Mouse (Mus musculus): ENCODE results near the gene Gzmf. TPM values are rescaled to one million over a fixed set of nuclear protein-coding genes. Genes with fewer than 3 reads are reported as not detected.

The Gzmf gene
- polyA plus RNA-seq (2017; shearing (Covaris generic)), result not detected

DNA sequence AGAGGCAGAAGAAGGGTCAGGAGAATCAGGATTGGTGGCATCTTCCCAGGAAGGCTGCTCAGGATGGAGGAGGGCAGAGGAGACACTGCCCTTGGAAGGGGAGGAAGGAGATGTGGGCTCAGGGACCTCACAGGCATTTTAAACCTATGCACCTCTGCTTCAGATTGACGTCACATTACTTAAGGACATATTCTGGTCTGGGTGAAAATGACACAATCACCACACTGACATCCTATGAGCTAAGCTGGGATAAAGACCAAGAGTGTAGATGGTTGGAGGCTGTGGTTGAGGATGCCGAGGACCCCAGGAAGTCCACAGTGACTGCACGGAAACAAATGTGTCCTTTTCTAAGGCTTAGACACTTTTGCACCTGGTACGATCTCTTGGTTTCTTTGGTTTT is at the start of gene Gzmf:
Gene Gzmf, minus strand, starts transcription at position 101 of the 400 bp plus-strand sequence.

DNA sequence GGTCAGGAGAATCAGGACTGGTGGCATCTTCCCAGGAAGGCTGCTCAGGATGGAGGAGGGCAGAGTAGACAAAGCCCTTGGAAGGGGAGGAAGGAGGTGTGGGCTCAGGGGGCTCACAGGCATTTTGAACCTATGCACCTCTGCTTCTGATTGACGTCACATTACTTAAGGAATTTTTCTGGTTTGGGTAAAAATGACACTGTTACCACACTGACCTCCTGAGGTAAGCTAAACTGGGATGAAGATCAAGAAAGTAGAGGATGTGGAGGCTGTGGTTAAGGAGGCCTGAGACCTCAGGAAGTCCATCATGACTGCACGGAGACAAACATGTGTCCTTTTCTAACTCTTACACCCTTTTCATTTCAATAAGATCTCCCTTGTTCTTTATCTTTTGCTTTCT is 23.3 kb upstream of the Gzmf start, which contains the start of gene Gzmc:
Gene Gzmc, minus strand, starts transcription at position 101 of the 400 bp plus-strand sequence.

DNA sequence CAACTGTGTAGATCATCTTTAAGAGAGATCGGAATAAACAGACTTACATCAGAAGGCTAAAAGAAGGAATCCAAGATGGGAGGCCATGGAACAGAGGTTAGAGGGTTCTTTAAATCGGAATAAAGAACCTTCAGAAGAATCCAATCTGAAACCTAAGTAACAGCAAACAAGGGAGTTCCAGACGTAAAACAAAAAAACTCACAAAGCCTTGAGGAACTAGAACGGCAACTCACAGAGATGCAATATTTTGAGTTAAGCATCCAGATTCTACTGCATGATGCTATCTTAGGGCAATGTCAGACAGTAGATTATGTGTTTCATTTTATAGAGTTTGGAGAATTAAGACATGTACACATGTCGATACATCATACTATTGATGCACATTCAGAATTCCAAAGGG is 36.7 kb downstream of the Gzmf start, which contains the start of gene Gzmn:
Gene Gzmn, minus strand, starts transcription at position 101 of the 400 bp plus-strand sequence.

DNA sequence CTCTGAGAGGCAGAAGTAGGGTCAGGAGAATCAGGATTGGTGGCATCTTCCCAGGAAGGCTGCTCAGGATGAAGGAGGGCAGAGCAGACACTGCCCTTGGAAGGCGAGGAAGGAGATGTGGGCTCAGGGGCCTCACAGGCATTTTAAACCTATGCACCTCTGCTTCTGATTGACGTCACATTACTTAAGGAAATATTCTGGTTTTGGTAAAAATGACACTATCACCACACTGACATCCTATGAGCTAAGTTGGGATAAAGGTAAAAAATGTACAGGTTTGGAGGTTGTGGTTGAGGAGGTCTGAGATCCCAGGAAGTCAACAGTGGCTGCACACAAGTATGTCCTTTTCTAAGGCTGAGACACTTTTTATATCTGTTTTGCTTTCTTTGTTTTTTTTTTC is 51.7 kb downstream of the Gzmf start, which contains the start of gene Gzmg:
Gene Gzmg, minus strand, starts transcription at position 101 of the 400 bp plus-strand sequence.

Other genes with a start within 250 kb of the Gzmf start
- gene Mcpt1, start 193.4 kb downstream of the Gzmf start, polyA plus RNA-seq (2017; shearing (Covaris generic)), result not detected
- gene Mcpt9, start 180.9 kb downstream of the Gzmf start, polyA plus RNA-seq (2017; shearing (Covaris generic)), result not detected
- not detected for gene Mcpt2, start 169.4 kb downstream of the Gzmf start, polyA plus RNA-seq (2017; shearing (Covaris generic))
- not detected for gene Mcpt4, start 149.1 kb downstream of the Gzmf start, polyA plus RNA-seq (2017; shearing (Covaris generic))
- not detected for gene Mcpt8, start 126.1 kb downstream of the Gzmf start, polyA plus RNA-seq (2017; shearing (Covaris generic))
- not detected for gene Ctsg, start 108.8 kb downstream of the Gzmf start, polyA plus RNA-seq (2017; shearing (Covaris generic))
- gene Gzme, start 90.8 kb downstream of the Gzmf start, polyA plus RNA-seq (2017; shearing (Covaris generic)), result not detected
- gene Gzmd, start 78.8 kb downstream of the Gzmf start, polyA plus RNA-seq (2017; shearing (Covaris generic)), result not detected
- gene Gzmg, start 51.8 kb downstream of the Gzmf start, polyA plus RNA-seq (2017; shearing (Covaris generic)), result not detected
- not detected for gene Gzmn, start 36.8 kb downstream of the Gzmf start, polyA plus RNA-seq (2017; shearing (Covaris generic))
- gene Gzmc, start 23.2 kb upstream of the Gzmf start, polyA plus RNA-seq (2017; shearing (Covaris generic)), result 0.92 TPM
- gene Gzmb, start 50.8 kb upstream of the Gzmf start, polyA plus RNA-seq (2017; shearing (Covaris generic)), result not detected
- gene Atp12a, start 153.7 kb upstream of the Gzmf start, polyA plus RNA-seq (2017; shearing (Covaris generic)), result not detected
- 0.10 TPM for gene Rnf17, start 191.2 kb upstream of the Gzmf start, polyA plus RNA-seq (2017; shearing (Covaris generic))

Data from naive thymus-derived CD4-positive, alpha-beta T cell, adult 5 months (primary cell).